Mouse (Mus musculus): Measurements from ENCODE around the gene Daam1. TPM values are rescaled to one million over a fixed set of nuclear protein-coding genes. Genes with fewer than 3 reads are reported as not detected.

The Daam1 gene
- polyA plus RNA-seq, 1 experiment from 2014 or later = 15.3 TPM

DNA sequence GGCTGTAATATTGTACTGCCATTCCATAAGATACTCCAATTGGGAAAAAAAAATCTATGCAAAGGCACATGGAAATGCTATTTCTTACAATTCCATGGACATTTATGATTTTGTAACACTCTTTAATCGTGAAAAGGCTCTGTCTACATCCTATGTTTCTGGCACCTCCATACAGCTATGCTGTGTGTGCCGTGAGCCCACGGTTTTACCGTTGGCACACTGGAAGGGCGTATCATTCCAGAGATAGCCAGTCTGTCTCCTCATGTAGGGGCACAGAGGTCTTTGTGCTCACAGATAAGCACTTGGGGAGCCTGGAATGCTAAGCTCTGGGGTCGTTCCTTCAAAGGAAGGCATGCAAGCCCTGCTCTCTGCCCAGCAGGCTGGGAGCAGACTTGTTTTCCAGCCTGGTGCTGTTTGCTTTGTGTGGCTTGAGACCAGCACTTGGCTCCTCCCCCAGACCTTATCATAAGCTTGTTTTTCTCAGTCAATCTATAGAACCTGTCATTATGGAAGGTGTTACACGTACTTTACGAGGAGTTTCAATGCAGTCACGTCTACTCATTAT lies 205.3 kb downstream of the Daam1 start:
- Histone ChIP-seq H3K4me1 (ENCODE audit: insufficient read depth) (no peaks in the 10 kb centered on the region), H3K27me3 (ENCODE audit: insufficient read depth, low read length) (no peaks in the 10 kb centered on the region), H3K9me3 (ENCODE audit: low read depth, low read length) (0 out of 2 replicates have a peak, but pooled peaks cover 3% of the 10 kb centered on the region), H3K4me2 (no peak overlapping the region), H3K9ac (no peak overlapping the region), H3K27ac (ENCODE audit: low read depth) (peak overlapping the region; percentile 55; the same call in 1 of the 2 replicates), H3K4me3 (ENCODE audit: low read depth, low read length) (no peak overlapping the region), H3K36me3 (ENCODE audit: insufficient read depth) (no peaks in the 10 kb centered on the region)
- 37% methylated on average over 9 of the region's 9 CpGs for WGBS
- no peak for TF ChIP-seq CTCF (IDR thresholded peaks at IDR 0.05; ENCODE audit: low read depth)
- DNase-seq (peak; percentile 47), ATAC-seq (ENCODE audit: insufficient read depth) (peak; percentile 58)

DNA sequence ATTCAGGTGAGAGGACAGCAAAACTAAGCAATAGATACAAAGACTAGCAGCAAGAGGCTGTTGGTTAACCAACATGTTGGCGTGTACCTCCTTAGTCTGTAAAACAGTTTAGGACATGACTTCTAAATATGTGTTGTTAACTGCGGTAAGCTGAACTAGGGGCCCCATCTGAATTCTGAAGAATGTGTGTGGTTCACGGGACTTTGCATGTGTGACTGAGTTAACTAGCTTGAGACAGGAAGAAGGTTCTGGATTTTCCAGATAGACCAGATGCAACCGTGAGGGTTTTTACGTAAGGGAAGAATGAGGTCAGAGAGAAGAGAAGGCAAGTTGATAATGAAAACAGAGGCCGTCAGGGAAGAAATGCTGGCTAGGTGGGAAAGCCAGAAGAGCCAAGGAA lies 206.2 kb downstream of the Daam1 start:
- Histone ChIP-seq H3K27me3 (ENCODE audit: insufficient read depth, low read length) (no peaks in the 10 kb centered on the region), H3K4me3 (ENCODE audit: low read depth, low read length) (no peak overlapping the region), H3K4me1 (ENCODE audit: insufficient read depth) (no peaks in the 10 kb centered on the region), H3K36me3 (ENCODE audit: insufficient read depth) (no peaks in the 10 kb centered on the region), H3K4me2 (no peak overlapping the region), H3K9ac (no peak overlapping the region), H3K9me3 (ENCODE audit: low read depth, low read length) (0 out of 2 replicates have a peak, but pooled peaks cover 3% of the 10 kb centered on the region), H3K27ac (ENCODE audit: low read depth) (0 out of 2 replicates have a peak overlapping the region, but pooled peaks have one; percentile 18)
- no peak for TF ChIP-seq CTCF (IDR thresholded peaks at IDR 0.05; ENCODE audit: low read depth)
- ATAC-seq (ENCODE audit: insufficient read depth) (no peak), DNase-seq (no peak)
- WGBS = 71% methylated on average over 6 of the region's 6 CpGs

DNA sequence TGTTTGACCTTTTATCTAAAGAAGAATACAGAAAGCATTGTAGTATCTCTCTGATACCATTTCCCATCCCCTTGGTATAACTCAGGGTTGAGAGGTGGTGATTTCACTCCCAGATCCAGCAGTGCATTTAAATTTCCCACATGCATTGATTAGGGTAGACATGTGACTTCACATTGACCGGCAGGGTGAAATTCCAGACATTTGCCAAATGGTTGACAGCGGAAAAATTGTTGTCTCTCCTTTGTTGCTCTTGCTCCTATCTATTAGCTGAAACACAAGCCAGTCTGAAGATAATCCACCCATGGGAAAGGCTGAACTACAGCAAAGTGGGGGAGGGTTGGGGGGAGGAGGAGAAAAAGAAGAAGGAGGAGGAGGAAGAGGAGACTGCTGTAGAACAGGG lies 208.0 kb downstream of the Daam1 start:
- Histone ChIP-seq H3K4me1 (ENCODE audit: insufficient read depth) (no peaks in the 10 kb centered on the region), H3K9me3 (ENCODE audit: low read depth, low read length) (0 out of 2 replicates have a peak, but pooled peaks cover 3% of the 10 kb centered on the region), H3K27me3 (ENCODE audit: insufficient read depth, low read length) (no peaks in the 10 kb centered on the region), H3K27ac (ENCODE audit: low read depth) (no peak overlapping the region), H3K9ac (no peak overlapping the region), H3K36me3 (ENCODE audit: insufficient read depth) (no peaks in the 10 kb centered on the region), H3K4me3 (ENCODE audit: low read depth, low read length) (no peak overlapping the region), H3K4me2 (no peak overlapping the region)
- 52% methylated on average over 2 of the region's 2 CpGs for WGBS
- no peak for TF ChIP-seq CTCF (IDR thresholded peaks at IDR 0.05; ENCODE audit: low read depth)
- ATAC-seq (ENCODE audit: insufficient read depth) (no peak), DNase-seq (no peak)

DNA sequence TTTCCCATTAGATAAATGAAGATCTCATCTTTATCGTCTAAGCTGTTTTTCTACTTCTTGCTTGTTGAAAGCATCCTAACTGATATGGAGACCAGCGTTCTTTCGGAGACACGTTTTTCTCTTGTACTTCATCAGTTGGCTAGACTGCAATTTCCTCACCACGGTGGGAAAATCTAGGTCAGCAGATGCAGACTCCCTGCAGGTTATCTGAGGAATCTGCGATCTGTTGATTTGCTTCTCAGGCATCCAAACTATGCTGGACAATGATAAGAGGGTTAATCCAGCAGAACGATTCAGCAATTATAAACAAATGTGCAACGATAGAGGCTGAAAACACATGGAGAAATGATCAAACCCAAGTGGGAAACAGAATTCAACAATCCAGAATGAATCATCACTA lies 208.6 kb downstream of the Daam1 start:
- no peak for TF ChIP-seq CTCF (IDR thresholded peaks at IDR 0.05; ENCODE audit: low read depth)
- no peak overlapping the region for H3K4me2 ChIP-seq

DNA sequence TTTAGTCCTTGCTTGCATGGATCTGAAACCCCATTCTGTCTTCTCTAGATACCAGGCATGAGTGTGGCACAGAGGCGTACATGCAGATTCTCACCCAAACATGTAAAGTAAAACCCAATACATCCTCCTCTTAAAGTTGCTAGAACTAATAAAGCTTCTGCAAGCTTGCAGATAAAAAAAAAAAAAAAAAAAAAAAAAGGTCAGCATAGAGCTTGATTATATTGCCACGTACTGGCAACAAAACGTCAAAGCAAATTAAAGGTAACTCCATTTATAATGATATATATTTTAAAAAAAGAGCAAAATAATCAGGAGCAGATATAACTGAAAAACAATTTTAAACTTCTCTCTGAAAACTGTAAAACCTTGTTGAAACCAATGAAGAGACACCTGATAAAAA lies 210.4 kb downstream of the Daam1 start:
- H3K27me3 ChIP-seq (ENCODE audit: insufficient read depth, low read length) = no peaks in the 10 kb centered on the region
- H3K36me3 ChIP-seq (ENCODE audit: insufficient read depth) = no peaks in the 10 kb centered on the region
- H3K4me2 ChIP-seq = no peak overlapping the region
- no peaks in the 10 kb centered on the region for H3K4me1 ChIP-seq (ENCODE audit: insufficient read depth)
- DNase-seq (no peak), ATAC-seq (ENCODE audit: insufficient read depth) (no peak)
- no peak overlapping the region for H3K9ac ChIP-seq
- WGBS = 90% methylated on average over 3 of the region's 3 CpGs
- H3K27ac ChIP-seq (ENCODE audit: low read depth) = no peak overlapping the region
- 0 out of 2 replicates have a peak, but pooled peaks cover 3% of the 10 kb centered on the region for H3K9me3 ChIP-seq (ENCODE audit: low read depth, low read length)
- no peak overlapping the region for H3K4me3 ChIP-seq (ENCODE audit: low read depth, low read length)
- TF ChIP-seq CTCF (IDR thresholded peaks at IDR 0.05; ENCODE audit: low read depth) = no peak

More for the DNA sequence above, 208.6 kb downstream of the Daam1 start:
- 32% methylated on average over 8 of the region's 8 CpGs for WGBS
- DNase-seq = no peak
- H3K9me3 ChIP-seq (ENCODE audit: low read depth, low read length) = 0 out of 2 replicates have a peak, but pooled peaks cover 3% of the 10 kb centered on the region
- no peaks in the 10 kb centered on the region for H3K36me3 ChIP-seq (ENCODE audit: insufficient read depth)
- H3K27me3 ChIP-seq (ENCODE audit: insufficient read depth, low read length) = no peaks in the 10 kb centered on the region
- no peak overlapping the region for H3K27ac ChIP-seq (ENCODE audit: low read depth)
- ATAC-seq (ENCODE audit: insufficient read depth) = no peak
- H3K4me1 ChIP-seq (ENCODE audit: insufficient read depth) = no peaks in the 10 kb centered on the region
- no peak overlapping the region for H3K9ac ChIP-seq
- no peak overlapping the region for H3K4me3 ChIP-seq (ENCODE audit: low read depth, low read length)

Other genes with a start within 250 kb of the Daam1 start
- gene Gpr135, start 240.0 kb downstream of the Daam1 start, polyA plus RNA-seq (2014; fragmentation: Nextera tagmentation; extraction: Ambion mirVana) = 0.68 and 0.88 TPM in 2 replicates

Measured in lung, embryonic 14.5 days (tissue).